Mouse (Mus musculus) lung, postnatal 10 days (tissue): ENCODE data around the gene Dgkg.

Source experiments
- DNase-seq: peaks from one replicate; pipeline ENCODE4 v3.0.0; 2021

Dgkg gene

GRCm38 (mm10) chr16:22643460-22643859 lies 13.6 kb downstream of the Dgkg start:
- no peak for DNase-seq

- no peak for DNase-seq
These were observed 14.1 kb downstream of the Dgkg start for GRCm38 (mm10) chr16:22642953-22643352.

- DNase-seq: no peak
These were observed 15.0 kb downstream of the Dgkg start for GRCm38 (mm10) chr16:22642054-22642453.

GRCm38 (mm10) chr16:22641588-22641987 lies 15.4 kb downstream of the Dgkg start:
- DNase-seq: no peak

GRCm38 (mm10) chr16:22637311-22637710 lies 19.7 kb downstream of the Dgkg start:
- no peak for DNase-seq

- no peak for DNase-seq
These were observed 21.3 kb downstream of the Dgkg start for GRCm38 (mm10) chr16:22635706-22636105.

GRCm38 (mm10) chr16:22633063-22633462 lies 24.0 kb downstream of the Dgkg start:
- no peak for DNase-seq

GRCm38 (mm10) chr16:22630351-22630750 lies 26.7 kb downstream of the Dgkg start:
- DNase-seq: no peak

- no peak for DNase-seq
These were observed 27.1 kb downstream of the Dgkg start for GRCm38 (mm10) chr16:22629900-22630299.

- DNase-seq: no peak
These were observed 31.0 kb downstream of the Dgkg start for GRCm38 (mm10) chr16:22625987-22626386.

GRCm38 (mm10) chr16:22625412-22625811 lies 31.6 kb downstream of the Dgkg start:
- DNase-seq: no peak

- DNase-seq: peak; percentile 12
These were observed 34.7 kb downstream of the Dgkg start for GRCm38 (mm10) chr16:22622286-22622685.

- no peak for DNase-seq
These were observed 35.6 kb downstream of the Dgkg start for GRCm38 (mm10) chr16:22621299-22621920.

- DNase-seq: no peak
These were observed 38.5 kb downstream of the Dgkg start for GRCm38 (mm10) chr16:22618424-22619056.

- no peak for DNase-seq
These were observed 41.2 kb downstream of the Dgkg start for GRCm38 (mm10) chr16:22615805-22616204.

GRCm38 (mm10) chr16:22613186-22614073 lies 43.6 kb downstream of the Dgkg start:
- DNase-seq: no peak

- DNase-seq: no peak
These were observed 49.0 kb downstream of the Dgkg start for GRCm38 (mm10) chr16:22608046-22608445.

GRCm38 (mm10) chr16:22606989-22607388 lies 50.0 kb downstream of the Dgkg start:
- no peak for DNase-seq

GRCm38 (mm10) chr16:22602399-22602798 lies 54.6 kb downstream of the Dgkg start:
- DNase-seq: peak; percentile 46

GRCm38 (mm10) chr16:22601756-22602155 lies 55.3 kb downstream of the Dgkg start:
- DNase-seq: no peak

- no peak for DNase-seq
These were observed 56.8 kb downstream of the Dgkg start for GRCm38 (mm10) chr16:22600108-22600699.

GRCm38 (mm10) chr16:22598741-22599140 lies 58.3 kb downstream of the Dgkg start:
- no peak for DNase-seq

- no peak for DNase-seq
These were observed 60.6 kb downstream of the Dgkg start for GRCm38 (mm10) chr16:22596394-22596793.
